In the genomic region with DNA sequence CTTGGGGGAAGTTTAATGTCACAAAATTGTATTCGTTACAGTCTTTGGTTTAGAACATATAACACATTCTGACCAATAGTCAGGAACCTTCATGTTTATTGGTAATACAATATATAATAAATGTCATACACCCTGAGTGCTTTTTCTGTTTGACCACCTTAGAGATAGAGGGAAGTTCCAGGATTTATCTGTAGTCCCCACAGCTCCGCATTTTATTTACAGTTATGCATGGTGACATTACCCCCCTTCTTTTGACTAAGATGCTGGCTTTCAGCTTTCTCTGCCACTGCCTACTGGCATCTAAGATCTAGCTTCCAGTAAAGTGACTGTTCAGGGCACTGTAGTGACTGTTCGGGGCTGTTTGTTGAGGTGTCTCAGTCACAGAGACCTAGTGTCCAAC, we compare ENCODE assay signal across 11 mouse cellular contexts. TPM values are rescaled to one million over a fixed set of nuclear protein-coding genes. Genes with fewer than 3 reads are reported as not detected.
A peak's percentile ranks its signal among the peaks of the same experiment; 100 is the strongest.
DNase-seq lines count a peak whose midpoint lies in the region; ATAC-seq lines count a peak whose summit lies in the region.
"Had no signal": no experiment of that assay in that cellular context is flagged by ENCODE, and none has a peak within 500 bp of the region (broad histone marks: within the 10 kb centered on the region; RNA-seq: fewer than 3 reads in every experiment).

No protein-coding gene starts in this region.

- peak overlapping the region; percentile 82 for H3K4me2 ChIP-seq in kidney, embryonic 16.5 days (replicated peaks; ENCODE audit: low read depth, low read length)
- peak overlapping the region; percentile 82 for H3K4me2 ChIP-seq in embryonic facial prominence, embryonic 15.5 days (replicated peaks)
- no peak overlapping the region; the same call in 1 of the 2 replicates for H3K4me2 ChIP-seq in limb, embryonic 11.5 days (ENCODE audit: low read depth, severe bottlenecking)
- H3K4me2 ChIP-seq in neural tube, embryonic 12.5 days (replicated peaks), result peak overlapping the region; percentile 80; the same call in 1 of the 2 replicates

- ATAC-seq in kidney, embryonic 16.5 days (ENCODE audit: low FRiP score, low TSS enrichment), result no peak
- ATAC-seq in embryonic facial prominence, embryonic 15.5 days (ENCODE audit: insufficient number of reproducible peaks, low FRiP score, low TSS enrichment, low read depth), result no peak
- no peak for ATAC-seq in limb, embryonic 11.5 days (ENCODE audit: insufficient number of reproducible peaks, low FRiP score, low TSS enrichment, low read depth)
- no peak for ATAC-seq in neural tube, embryonic 12.5 days (ENCODE audit: low FRiP score, low read depth)
- ATAC-seq: lung, postnatal 0 days had no signal

- WGBS in kidney, embryonic 16.5 days, result 79% methylated on average over 3 of the region's 3 CpGs
- 90% methylated on average over 3 of the region's 3 CpGs for WGBS in embryonic facial prominence, embryonic 15.5 days
- 89% methylated on average over 3 of the region's 3 CpGs for WGBS in limb, embryonic 11.5 days
- WGBS in neural tube, embryonic 12.5 days, result 97% methylated on average over 3 of the region's 3 CpGs

- no peaks in the 10 kb centered on the region for H3K27me3 ChIP-seq in kidney, embryonic 16.5 days (ENCODE audit: insufficient read depth, low read length)
- H3K27me3 ChIP-seq in embryonic facial prominence, embryonic 15.5 days, result no peaks in the 10 kb centered on the region
- no peaks in the 10 kb centered on the region for H3K27me3 ChIP-seq in limb, embryonic 11.5 days (ENCODE audit: control insufficient read depth, insufficient read depth, low read length)
- peaks cover 8% of the 10 kb centered on the region for H3K27me3 ChIP-seq in neural tube, embryonic 12.5 days (replicated peaks)

- peaks cover 11% of the 10 kb centered on the region; the same call in 1 of the 2 replicates for H3K4me1 ChIP-seq in kidney, embryonic 16.5 days (ENCODE audit: insufficient read depth, low read length)
- H3K4me1 ChIP-seq in embryonic facial prominence, embryonic 15.5 days, result peaks cover 19% of the 10 kb centered on the region
- 0 out of 2 replicates have a peak, but pooled peaks cover 2% of the 10 kb centered on the region for H3K4me1 ChIP-seq in limb, embryonic 11.5 days (ENCODE audit: control insufficient read depth, insufficient read depth, low read length)
- peaks cover 11% of the 10 kb centered on the region; the same call in 1 of the 2 replicates for H3K4me1 ChIP-seq in neural tube, embryonic 12.5 days

- no peak for DNase-seq in kidney, postnatal 14 days
- DNase-seq in limb, embryonic 11.5 days (ENCODE audit: low spot score), result no peak
- no peak for DNase-seq in cerebellum, adult 18-20 months
- DNase-seq in urinary bladder, postnatal 4 days (ENCODE audit: low spot score in 2 of 2), result no peak
- no peak for DNase-seq in lung, postnatal 14 days
- DNase-seq: adrenal gland, postnatal 14 days; kidney, adult 8-10 months had no signal

- H3K9me3 ChIP-seq in kidney, embryonic 16.5 days (ENCODE audit: low read length), result no peaks in the 10 kb centered on the region
- H3K9me3 ChIP-seq in embryonic facial prominence, embryonic 15.5 days (replicated peaks), result no peaks in the 10 kb centered on the region
- H3K9me3 ChIP-seq in limb, embryonic 11.5 days (ENCODE audit: control insufficient read depth, low read length), result no peaks in the 10 kb centered on the region
- H3K9me3 ChIP-seq in neural tube, embryonic 12.5 days, result no peaks in the 10 kb centered on the region

- no peak overlapping the region for H3K27ac ChIP-seq in kidney, embryonic 16.5 days (ENCODE audit: low read length)
- no peak overlapping the region for H3K27ac ChIP-seq in embryonic facial prominence, embryonic 15.5 days (replicated peaks)
- no peak overlapping the region for H3K27ac ChIP-seq in limb, embryonic 11.5 days (replicated peaks; ENCODE audit: low read depth, low read length)
- H3K27ac ChIP-seq in neural tube, embryonic 12.5 days, result no peak overlapping the region

- 0 out of 2 replicates have a peak, but pooled peaks cover 3% of the 10 kb centered on the region for H3K36me3 ChIP-seq in kidney, embryonic 16.5 days (ENCODE audit: insufficient read depth, low read length)
- peaks cover 38% of the 10 kb centered on the region for H3K36me3 ChIP-seq in embryonic facial prominence, embryonic 15.5 days
- no peaks in the 10 kb centered on the region for H3K36me3 ChIP-seq in limb, embryonic 11.5 days (ENCODE audit: control insufficient read depth, insufficient read depth, low read length)
- 0 out of 2 replicates have a peak, but pooled peaks cover 13% of the 10 kb centered on the region for H3K36me3 ChIP-seq in neural tube, embryonic 12.5 days

- H3K9ac ChIP-seq in kidney, embryonic 16.5 days (replicated peaks; ENCODE audit: low read length), result no peak overlapping the region
- H3K9ac ChIP-seq in embryonic facial prominence, embryonic 15.5 days, result no peak overlapping the region
- H3K9ac ChIP-seq in limb, embryonic 11.5 days (ENCODE audit: low read length), result no peak overlapping the region
- H3K9ac ChIP-seq in neural tube, embryonic 12.5 days, result no peak overlapping the region

- H3K4me3 ChIP-seq in kidney, embryonic 16.5 days (ENCODE audit: low read length), result peak overlapping the region; percentile 76; the same call in 1 of the 2 replicates
- H3K4me3 ChIP-seq in embryonic facial prominence, embryonic 15.5 days (replicated peaks), result peak overlapping the region; percentile 67
- H3K4me3 ChIP-seq in limb, embryonic 11.5 days (ENCODE audit: low read depth, low read length), result peak overlapping the region; percentile 67; the same call in 1 of the 2 replicates
- H3K4me3 ChIP-seq in neural tube, embryonic 12.5 days, result no peak overlapping the region

RNA-seq across cellular contexts. Expression of gene Zfp956, which starts 1.2 kb away (rescaled TPM):
- 8.9 and 11.0 TPM in 2 replicates for polyA plus RNA-seq in kidney, embryonic 16.5 days (2015; fragmentation: Nextera tagmentation; extraction: Ambion mirVana)
- polyA plus RNA-seq in embryonic facial prominence, embryonic 15.5 days (2015; fragmentation: Nextera tagmentation; extraction: Ambion mirVana), result 11.6 and 13.2 TPM in 2 replicates
- polyA plus RNA-seq in limb, embryonic 11.5 days (2014; fragmentation: Nextera tagmentation; extraction: Ambion mirVana), result 8.8 and 11.9 TPM in 2 replicates
- 11.0 and 11.2 TPM in 2 replicates for polyA plus RNA-seq in neural tube, embryonic 12.5 days (2016; fragmentation: Nextera tagmentation; extraction: Ambion mirVana)

RNA-seq across cellular contexts. Expression of gene Zfp212, which starts 34.1 kb away (rescaled TPM):
- polyA plus RNA-seq in kidney, embryonic 16.5 days (2015; fragmentation: Nextera tagmentation; extraction: Ambion mirVana), result 19.4 and 20.2 TPM in 2 replicates
- 18.4 and 18.7 TPM in 2 replicates for polyA plus RNA-seq in embryonic facial prominence, embryonic 15.5 days (2015; fragmentation: Nextera tagmentation; extraction: Ambion mirVana)
- 14.7 and 16.5 TPM in 2 replicates for polyA plus RNA-seq in limb, embryonic 11.5 days (2014; fragmentation: Nextera tagmentation; extraction: Ambion mirVana)
- 16.8 and 19.6 TPM in 2 replicates for polyA plus RNA-seq in neural tube, embryonic 12.5 days (2016; fragmentation: Nextera tagmentation; extraction: Ambion mirVana)
